Mouse (Mus musculus): ENCODE measurements around the gene Gm29666.
A peak's percentile ranks its signal among the peaks of the same experiment; 100 is the strongest.

Gm29666 gene

GRCm38 (mm10) chr15:84919938-84920337 is at the start of gene Gm29666:
Gene Gm29666, minus strand, starts transcription at chr15:84920038.
- DNase-seq (ENCODE audit: low read depth) = no peak

GRCm38 (mm10) chr15:84968534-84968933 is 48.7 kb upstream of the Gm29666 start:
- no peak for DNase-seq (ENCODE audit: low read depth)

DNA sequence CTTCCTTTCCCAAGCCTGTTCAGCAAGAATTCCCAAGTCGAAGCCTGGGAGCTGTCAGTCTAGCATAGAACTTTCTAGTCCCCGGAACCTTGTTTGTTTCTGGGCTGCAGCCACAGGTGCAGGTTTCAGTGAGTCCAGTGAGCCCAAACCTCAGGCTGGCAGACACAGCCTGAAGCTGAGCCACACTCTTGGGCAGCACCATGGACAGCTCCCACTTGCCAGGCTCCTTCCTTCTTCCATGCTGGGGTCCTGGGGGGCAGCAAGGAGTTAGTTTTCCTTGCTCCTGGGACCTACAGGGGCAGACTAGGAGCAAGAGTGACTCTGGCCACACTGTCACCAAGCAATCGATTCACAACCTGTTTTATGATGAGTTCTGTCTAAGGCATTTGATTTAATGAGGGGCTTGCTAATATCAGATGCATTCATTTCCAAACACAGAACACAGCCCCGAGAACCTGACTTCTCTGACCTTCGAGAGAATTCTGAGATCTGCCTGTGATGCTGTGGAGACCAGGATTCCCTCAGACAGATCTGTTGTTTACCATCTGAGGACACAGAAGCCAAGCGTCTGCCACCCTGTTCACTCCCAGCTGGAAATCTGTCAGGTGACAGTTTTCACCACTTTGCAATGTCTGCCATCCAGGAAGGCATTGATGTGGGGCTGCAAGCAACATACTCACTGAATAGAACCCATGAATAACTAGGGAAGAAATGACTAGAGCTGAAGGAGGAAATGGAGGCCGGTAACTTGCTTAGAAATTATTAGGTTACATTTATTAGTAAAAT is 45.9 kb upstream of the Gm29666 start:
- DNase-seq (ENCODE audit: low read depth) = peak; percentile 84

GRCm38 (mm10) chr15:84964771-84965170 is 44.9 kb upstream of the Gm29666 start:
- no peak for DNase-seq (ENCODE audit: low read depth)

DNA sequence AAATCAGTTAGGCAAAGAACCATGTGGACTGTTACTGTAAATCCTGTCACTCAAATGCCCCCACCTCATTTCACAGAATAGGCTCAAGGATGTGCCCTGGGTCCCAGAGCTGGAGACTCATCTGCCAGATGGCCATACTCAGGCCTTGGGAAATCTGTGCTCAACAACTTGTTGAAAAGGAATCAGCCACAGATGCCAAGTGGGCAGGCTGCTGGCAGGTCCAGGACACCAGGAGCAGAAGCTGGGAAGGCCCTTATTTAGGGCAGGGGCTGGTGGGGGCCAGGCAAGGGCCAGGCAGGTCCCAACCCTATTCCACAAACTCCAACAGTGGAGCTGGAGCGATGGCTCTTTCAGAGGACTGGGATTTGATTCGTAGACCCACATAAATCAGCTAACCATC is 42.7 kb upstream of the Gm29666 start:
- DNase-seq (ENCODE audit: low read depth) = no peak

GRCm38 (mm10) chr15:84960692-84961091 is 40.9 kb upstream of the Gm29666 start:
- peak; percentile 53 for DNase-seq (ENCODE audit: low read depth)

GRCm38 (mm10) chr15:84959891-84960290 is 40.1 kb upstream of the Gm29666 start:
- peak; percentile 66 for DNase-seq (ENCODE audit: low read depth)

DNA sequence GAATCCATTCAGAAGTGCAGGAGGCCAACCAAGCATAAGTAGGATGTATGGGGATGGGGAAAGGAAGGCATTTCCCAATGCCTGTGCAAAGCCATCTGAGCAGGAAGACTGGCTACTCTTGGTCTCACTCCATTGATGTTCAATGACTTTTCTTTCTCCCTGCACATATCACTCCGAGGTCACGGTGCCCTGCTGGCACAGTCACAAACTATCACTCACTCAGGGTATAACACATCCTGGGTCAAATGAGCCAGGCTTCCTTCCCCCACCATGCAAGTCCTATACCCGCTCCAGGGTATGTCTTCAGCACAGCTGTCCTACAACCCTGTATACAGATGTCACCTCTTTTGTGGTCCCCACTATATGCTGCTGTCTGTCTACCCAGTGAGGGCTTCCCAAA is 38.5 kb upstream of the Gm29666 start:
- no peak for DNase-seq (ENCODE audit: low read depth)

DNA sequence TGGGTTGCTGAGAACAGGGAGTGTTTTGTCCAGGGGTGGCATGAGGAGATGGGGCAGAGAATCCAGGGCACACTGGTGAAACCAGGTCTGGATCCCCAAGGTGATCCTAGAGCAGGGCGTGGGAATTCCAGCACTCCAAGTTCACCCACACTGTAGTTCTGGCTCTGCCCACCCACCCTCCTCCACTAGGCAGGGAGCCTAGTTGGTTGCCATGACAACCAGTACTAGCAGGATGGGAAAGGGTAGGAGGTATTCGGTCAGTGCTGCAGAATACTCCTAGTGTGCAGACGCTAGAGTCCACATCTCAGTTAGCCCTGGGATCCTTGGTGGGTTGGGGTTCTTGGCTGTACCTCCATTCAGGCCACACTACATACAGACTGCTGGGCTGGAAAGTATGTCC is 38.0 kb upstream of the Gm29666 start:
- DNase-seq (ENCODE audit: low read depth) = no peak

GRCm38 (mm10) chr15:84953259-84953658 is 33.4 kb upstream of the Gm29666 start:
- no peak for DNase-seq (ENCODE audit: low read depth)

- DNase-seq (ENCODE audit: low read depth) = no peak
Observed at GRCm38 (mm10) chr15:84950053-84950452, 30.2 kb upstream of the Gm29666 start.

- no peak for DNase-seq (ENCODE audit: low read depth)
Observed at GRCm38 (mm10) chr15:84948990-84949389, 29.2 kb upstream of the Gm29666 start.

- DNase-seq (ENCODE audit: low read depth) = peak; percentile 23
Observed at GRCm38 (mm10) chr15:84944319-84944718, 24.5 kb upstream of the Gm29666 start.

DNA sequence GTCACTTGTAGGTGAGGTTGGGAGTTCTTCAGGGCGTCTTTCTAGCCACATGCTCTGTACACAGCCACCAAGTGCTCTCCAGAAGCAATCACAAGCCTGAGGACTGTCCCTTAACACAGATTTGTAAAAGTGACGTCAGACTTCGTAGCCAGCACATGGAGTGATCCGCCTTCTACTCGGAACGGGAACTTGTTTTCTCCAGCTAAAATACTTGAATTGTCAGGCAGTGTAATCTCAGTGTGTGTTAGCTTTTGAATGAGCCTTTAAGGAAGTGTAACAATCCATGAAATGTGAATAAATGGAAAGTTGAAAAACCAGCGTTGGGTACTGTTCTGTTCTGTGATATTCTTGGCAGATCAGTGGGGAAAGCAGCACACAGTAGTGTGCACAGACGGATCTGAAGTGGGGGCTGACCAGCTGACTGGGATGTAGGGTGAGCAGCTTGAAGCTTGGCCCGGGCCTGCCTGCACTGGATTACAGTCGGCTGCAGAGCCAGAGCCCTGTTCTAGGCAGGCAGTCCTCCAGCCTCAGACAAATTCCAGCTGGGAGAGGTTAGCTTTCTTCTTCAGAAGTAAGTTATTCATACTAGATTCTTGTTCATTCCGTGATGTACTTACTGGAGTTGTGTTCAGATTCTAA is 22.9 kb upstream of the Gm29666 start:
- no peak for DNase-seq (ENCODE audit: low read depth)

DNA sequence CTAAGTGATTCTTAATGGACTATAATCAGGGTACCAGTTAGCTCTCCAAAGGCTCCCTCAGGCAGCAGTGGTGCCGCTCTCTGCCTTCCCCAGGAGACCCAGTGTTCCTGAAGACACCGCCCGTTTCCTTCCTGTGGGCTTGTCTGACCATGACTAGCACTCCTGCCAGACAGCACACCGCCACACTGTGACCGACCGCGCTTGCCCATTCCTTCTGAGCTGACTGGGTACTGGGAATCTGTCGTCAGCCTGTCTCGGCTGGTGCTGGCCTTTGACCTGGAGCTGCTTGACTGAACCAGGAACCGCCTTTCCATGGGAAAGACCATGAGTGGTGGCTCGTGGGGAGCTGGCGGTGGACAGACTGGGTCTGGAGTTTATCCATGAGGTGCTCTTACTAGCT is 20.3 kb upstream of the Gm29666 start:
- DNase-seq (ENCODE audit: low read depth) = no peak

GRCm38 (mm10) chr15:84934901-84935300 is 15.1 kb upstream of the Gm29666 start:
- no peak for DNase-seq (ENCODE audit: low read depth)

- no peak for DNase-seq (ENCODE audit: low read depth)
Observed at GRCm38 (mm10) chr15:84932351-84932750, 12.5 kb upstream of the Gm29666 start.

- DNase-seq (ENCODE audit: low read depth) = peak; percentile 74
Observed at GRCm38 (mm10) chr15:84925495-84926018, 5.7 kb upstream of the Gm29666 start.

DNA sequence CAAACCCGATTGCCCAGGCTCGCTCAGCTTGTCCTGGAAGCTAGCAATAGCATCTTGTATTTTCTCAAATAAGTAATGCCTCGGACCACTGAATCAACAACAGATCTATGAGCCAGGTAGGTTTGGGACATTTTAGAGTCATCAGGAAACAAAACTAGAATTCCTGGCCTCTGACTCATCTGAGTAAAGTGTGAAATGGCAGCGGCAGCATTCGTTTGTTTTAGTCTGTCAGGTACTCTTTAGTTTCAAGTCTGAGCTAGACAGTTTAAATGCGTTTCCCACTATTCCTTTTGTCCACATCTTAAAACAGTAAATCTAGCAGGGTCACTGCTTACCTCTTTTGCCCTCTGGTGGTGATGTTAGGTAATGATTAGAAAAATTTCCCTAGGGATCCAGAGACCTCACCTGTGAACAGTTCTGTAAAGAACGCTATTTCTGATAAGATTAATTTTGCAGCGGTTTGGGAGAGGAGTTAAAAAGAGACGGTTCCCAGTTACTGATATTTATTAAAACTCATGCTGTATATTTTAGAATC is 5.0 kb upstream of the Gm29666 start:
- DNase-seq (ENCODE audit: low read depth) = peak; percentile 75

- DNase-seq (ENCODE audit: low read depth) = peak; percentile 27
Observed at GRCm38 (mm10) chr15:84923508-84924181, 3.8 kb upstream of the Gm29666 start.

GRCm38 (mm10) chr15:84922884-84923507 is 3.2 kb upstream of the Gm29666 start, which contains the start of gene Nup50:
Gene Nup50, plus strand, starts transcription at chr15:84923411.
- DNase-seq (ENCODE audit: low read depth) = peak; percentile 100

DNA sequence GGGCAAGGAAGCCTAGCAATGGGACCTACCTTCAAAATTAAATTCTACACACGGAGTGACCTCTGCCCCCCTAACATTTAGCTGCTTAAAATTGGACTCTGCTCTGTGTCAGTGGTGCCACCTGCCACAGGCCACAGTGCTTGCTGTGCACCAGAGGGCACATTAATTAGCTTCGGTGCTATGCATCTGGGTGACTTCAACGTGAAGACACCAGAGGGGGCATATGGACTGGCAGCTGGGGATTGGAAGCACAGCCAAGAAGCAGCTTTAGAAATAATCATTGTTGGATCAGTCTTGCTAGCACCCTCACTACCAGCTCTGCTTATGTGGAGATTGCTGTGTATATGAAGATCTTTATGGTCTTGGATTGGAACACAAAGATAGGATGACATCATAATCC is 6.6 kb downstream of the Gm29666 start:
- no peak for DNase-seq (ENCODE audit: low read depth)
